18 mouse cellular contexts compared by ENCODE assay signal in the genomic region with DNA sequence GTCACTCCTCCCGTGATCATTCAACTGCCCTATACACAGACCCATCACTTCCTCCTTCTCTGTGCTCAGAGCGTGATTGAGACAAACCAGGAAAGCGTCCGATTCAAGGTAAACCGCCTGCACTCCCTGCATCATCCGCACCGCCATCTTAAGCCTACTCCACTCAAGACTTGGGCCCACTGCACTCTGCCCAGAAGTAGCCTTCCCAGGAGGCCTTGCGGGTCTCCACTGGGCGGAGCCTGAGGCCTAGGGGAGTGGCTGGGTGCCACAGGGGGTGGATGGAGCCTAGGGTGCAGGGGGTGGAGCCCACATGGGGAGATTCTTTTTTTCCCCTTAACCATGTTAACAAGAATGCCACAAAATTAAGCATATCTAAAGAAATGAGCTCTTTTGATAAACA. TPM values are rescaled to one million over a fixed set of nuclear protein-coding genes. Genes with fewer than 3 reads are reported as not detected.
A peak's percentile ranks its signal among the peaks of the same experiment; 100 is the strongest.
DNase-seq lines count a peak whose midpoint lies in the region; ATAC-seq lines count a peak whose summit lies in the region.
"Had no signal": no experiment of that assay in that cellular context is flagged by ENCODE, and none has a peak within 500 bp of the region (broad histone marks: within the 10 kb centered on the region; RNA-seq: fewer than 3 reads in every experiment).

A gene (minus strand): TSS at position 215 of the 400 bp plus-strand sequence.

- H3K9me3 ChIP-seq in kidney, embryonic 15.5 days (replicated peaks), result no peaks in the 10 kb centered on the region
- H3K9me3 ChIP-seq in kidney, embryonic 16.5 days (ENCODE audit: low read length), result no peaks in the 10 kb centered on the region
- no peaks in the 10 kb centered on the region for H3K9me3 ChIP-seq in forebrain, embryonic 14.5 days (replicated peaks; ENCODE audit: control insufficient read depth, low read length)
- no peaks in the 10 kb centered on the region for H3K9me3 ChIP-seq in midbrain, embryonic 14.5 days (ENCODE audit: control insufficient read depth, low read length)
- H3K9me3 ChIP-seq: embryonic facial prominence, embryonic 12.5 days; intestine, embryonic 15.5 days had no signal

- H3K9ac ChIP-seq in kidney, embryonic 15.5 days, result no peak within 1 kb of the TSS
- no peak within 1 kb of the TSS for H3K9ac ChIP-seq in kidney, embryonic 16.5 days (replicated peaks; ENCODE audit: low read length)
- H3K9ac ChIP-seq in forebrain, embryonic 14.5 days (ENCODE audit: low read length), result no peak within 1 kb of the TSS
- H3K9ac ChIP-seq in midbrain, embryonic 14.5 days (replicated peaks; ENCODE audit: low read length), result no peak within 1 kb of the TSS
- H3K9ac ChIP-seq: embryonic facial prominence, embryonic 12.5 days; intestine, embryonic 15.5 days had no signal

- H3K4me1 ChIP-seq in kidney, embryonic 15.5 days, result no peaks in the 10 kb centered on the region
- no peaks in the 10 kb centered on the region for H3K4me1 ChIP-seq in kidney, embryonic 16.5 days (ENCODE audit: insufficient read depth, low read length)
- H3K4me1 ChIP-seq in forebrain, embryonic 14.5 days (ENCODE audit: control insufficient read depth, insufficient read depth, low read length), result peaks cover 10% of the 10 kb centered on the region; the same call in 1 of the 2 replicates
- H3K4me1 ChIP-seq in midbrain, embryonic 14.5 days (ENCODE audit: control insufficient read depth, insufficient read depth, low read length), result no peaks in the 10 kb centered on the region
- H3K4me1 ChIP-seq: embryonic facial prominence, embryonic 12.5 days; intestine, embryonic 15.5 days had no signal

- no peaks in the 10 kb centered on the region for H3K36me3 ChIP-seq in kidney, embryonic 15.5 days
- H3K36me3 ChIP-seq in kidney, embryonic 16.5 days (ENCODE audit: insufficient read depth, low read length), result no peaks in the 10 kb centered on the region
- H3K36me3 ChIP-seq in forebrain, embryonic 14.5 days (ENCODE audit: control insufficient read depth, insufficient read depth, low read length), result no peaks in the 10 kb centered on the region
- no peaks in the 10 kb centered on the region for H3K36me3 ChIP-seq in midbrain, embryonic 14.5 days (ENCODE audit: control insufficient read depth, insufficient read depth, low read length)
- H3K36me3 ChIP-seq: embryonic facial prominence, embryonic 12.5 days; intestine, embryonic 15.5 days had no signal

- 95% methylated on average over 9 of the region's 9 CpGs for WGBS in kidney, embryonic 15.5 days
- 94% methylated on average over 9 of the region's 9 CpGs for WGBS in kidney, embryonic 16.5 days
- 97% methylated on average over 9 of the region's 9 CpGs for WGBS in forebrain, embryonic 14.5 days
- 98% methylated on average over 9 of the region's 9 CpGs for WGBS in midbrain, embryonic 14.5 days

- no peak within 1 kb of the TSS for H3K4me2 ChIP-seq in kidney, embryonic 15.5 days
- H3K4me2 ChIP-seq in kidney, embryonic 16.5 days (replicated peaks; ENCODE audit: low read depth, low read length), result no peak within 1 kb of the TSS
- no peak within 1 kb of the TSS for H3K4me2 ChIP-seq in forebrain, embryonic 14.5 days (ENCODE audit: low read length)
- peak within 1 kb of the TSS; percentile 23 for H3K4me2 ChIP-seq in midbrain, embryonic 14.5 days (ENCODE audit: low read length)
- H3K4me2 ChIP-seq: embryonic facial prominence, embryonic 12.5 days; intestine, embryonic 15.5 days; liver, embryonic 11.5 days had no signal

- 0 out of 2 replicates have a peak, but pooled peaks have one; percentile 12 for ATAC-seq in kidney, embryonic 15.5 days (replicated peaks; ENCODE audit: low FRiP score)
- no peak for ATAC-seq in kidney, embryonic 16.5 days (ENCODE audit: low FRiP score, low TSS enrichment)
- no peak for ATAC-seq in forebrain, embryonic 14.5 days
- ATAC-seq in midbrain, embryonic 14.5 days (ENCODE audit: low FRiP score, low TSS enrichment), result peak; percentile 73
- no peak for ATAC-seq in inflammation-experienced regulatory T-cells, adult 6 months
- ATAC-seq: intestine, embryonic 15.5 days had no signal

- H3K4me3 ChIP-seq in kidney, embryonic 15.5 days (replicated peaks), result no peak within 1 kb of the TSS
- H3K4me3 ChIP-seq in kidney, embryonic 16.5 days (ENCODE audit: low read length), result no peak within 1 kb of the TSS
- H3K4me3 ChIP-seq in forebrain, embryonic 14.5 days (ENCODE audit: low read depth, low read length), result no peak within 1 kb of the TSS
- no peak within 1 kb of the TSS for H3K4me3 ChIP-seq in midbrain, embryonic 14.5 days (replicated peaks; ENCODE audit: low read depth, low read length)
- H3K4me3 ChIP-seq: embryonic facial prominence, embryonic 12.5 days; intestine, embryonic 15.5 days; left cerebral cortex, adult 2 months had no signal

- no peaks in the 10 kb centered on the region for H3K27me3 ChIP-seq in kidney, embryonic 15.5 days
- H3K27me3 ChIP-seq in kidney, embryonic 16.5 days (ENCODE audit: insufficient read depth, low read length), result no peaks in the 10 kb centered on the region
- H3K27me3 ChIP-seq in forebrain, embryonic 14.5 days (replicated peaks; ENCODE audit: control insufficient read depth, insufficient read depth, low read length), result no peaks in the 10 kb centered on the region
- H3K27me3 ChIP-seq in midbrain, embryonic 14.5 days (ENCODE audit: control insufficient read depth, insufficient read depth, low read length), result no peaks in the 10 kb centered on the region
- H3K27me3 ChIP-seq: embryonic facial prominence, embryonic 12.5 days; intestine, embryonic 15.5 days had no signal

- H3K27ac ChIP-seq in kidney, embryonic 15.5 days, result no peak within 1 kb of the TSS
- H3K27ac ChIP-seq in kidney, embryonic 16.5 days (ENCODE audit: low read length), result no peak within 1 kb of the TSS
- H3K27ac ChIP-seq in forebrain, embryonic 14.5 days (ENCODE audit: low read depth, low read length), result peak within 1 kb of the TSS; percentile 58; the same call in 1 of the 2 replicates
- peak within 1 kb of the TSS; percentile 73; the same call in 1 of the 2 replicates for H3K27ac ChIP-seq in midbrain, embryonic 14.5 days (replicated peaks; ENCODE audit: low read depth, low read length)
- H3K27ac ChIP-seq: embryonic facial prominence, embryonic 12.5 days; intestine, embryonic 15.5 days had no signal

- peak; percentile 12 for DNase-seq in ES-CJ7 (ENCODE audit: low read depth, low spot score)
- DNase-seq in forebrain, embryonic 14.5 days (ENCODE audit: low spot score), result no peak
- no peak for DNase-seq in midbrain, embryonic 14.5 days
- no peak for DNase-seq in retina, embryonic 14.5 days (ENCODE audit: low spot score)
- no peak for DNase-seq in spleen, adult 12 weeks (ENCODE audit: low spot score)
- DNase-seq: cerebellum, adult 9-10 months; kidney, postnatal 25 days; lung, postnatal 14 days; thymus, postnatal 14 days had no signal

RNA-seq across cellular contexts. Expression of the gene that starts here (rescaled TPM):
- polyA plus RNA-seq in kidney, embryonic 15.5 days (2015; fragmentation: Nextera tagmentation; extraction: Ambion mirVana), result not detected in 2 replicates
- not detected in 2 replicates for polyA plus RNA-seq in kidney, embryonic 16.5 days (2015; fragmentation: Nextera tagmentation; extraction: Ambion mirVana)
- not detected in 2 replicates for polyA plus RNA-seq in forebrain, embryonic 14.5 days (2014; fragmentation: Nextera tagmentation; extraction: Ambion mirVana)
- 0.20 and 0.72 TPM in 2 replicates for polyA plus RNA-seq in midbrain, embryonic 14.5 days (2014; fragmentation: Nextera tagmentation; extraction: Ambion mirVana)
- not detected for polyA plus RNA-seq in inflammation-experienced regulatory T-cells, adult 6 months (2017; shearing (Covaris generic))
- polyA plus RNA-seq: C2C12; embryonic facial prominence, embryonic 12.5 days; heart, embryonic 14.5 days; intestine, embryonic 15.5 days; liver, embryonic 11.5 days had no signal

Comparison
In these comparisons a context has a peak if more than half of its experiments do, and no peak if none do; other contexts are left out.
1. Peak in ATAC-seq in kidney, embryonic 15.5 days; RNA of the gene not detected or under 1 TPM.
2. Peak in ATAC-seq, H3K27ac ChIP-seq and H3K4me2 ChIP-seq in midbrain, embryonic 14.5 days; RNA of the gene not detected or under 1 TPM.